Mouse (Mus musculus): Measurements from ENCODE around the gene Gm20708. TPM values are rescaled to one million over a fixed set of nuclear protein-coding genes. Genes with fewer than 3 reads are reported as not detected.

The Gm20708 gene
- polyA plus RNA-seq (2015; fragmentation: Nextera tagmentation; extraction: Ambion mirVana): 0.53 and 1.3 TPM in 2 replicates

DNA sequence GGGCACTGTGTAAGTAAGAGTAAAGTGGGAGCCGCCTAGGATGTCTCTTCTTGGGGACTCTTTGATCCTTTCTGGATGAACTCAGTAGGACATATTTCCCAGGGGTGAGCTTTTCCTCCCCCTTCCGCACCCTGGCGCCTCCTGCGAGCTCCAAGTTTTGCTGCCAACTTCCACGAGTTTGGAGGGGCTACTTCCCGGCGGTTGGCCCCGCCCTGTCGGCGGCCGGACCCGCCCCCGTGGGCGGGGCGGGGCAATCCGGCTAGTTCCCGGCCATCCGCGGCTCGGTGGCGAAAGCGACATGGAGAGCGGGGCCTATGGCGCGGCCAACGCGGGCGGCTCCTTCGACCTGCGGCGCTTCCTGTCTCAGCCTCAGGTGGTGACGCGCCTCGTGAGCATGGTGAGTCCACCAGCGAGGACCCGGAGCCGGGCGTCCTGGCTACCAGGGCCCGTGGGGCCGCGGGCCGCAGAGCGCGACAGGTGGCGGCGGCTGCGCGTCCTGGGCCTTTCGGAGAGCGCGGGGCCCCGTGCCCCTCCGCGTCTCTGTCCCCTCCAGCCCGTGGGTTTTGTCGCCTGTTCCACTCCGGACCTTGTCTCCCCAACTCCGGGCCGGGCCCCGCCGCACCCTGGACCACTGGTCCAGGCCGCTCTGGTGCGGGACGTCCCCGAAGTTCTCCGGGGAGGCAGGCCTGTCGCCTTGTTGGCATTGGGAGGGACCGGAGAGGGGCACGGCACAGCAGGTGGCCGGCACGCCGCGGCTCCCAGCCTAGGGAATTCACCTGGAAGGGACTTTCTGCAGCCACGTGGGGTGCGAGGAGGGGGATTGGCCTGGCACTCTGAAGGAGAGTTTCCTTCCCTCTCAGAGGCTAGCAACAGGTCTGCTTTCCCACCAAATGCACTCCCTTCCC, at the start of gene Gm20708, which contains the start of gene Syngr2:
Gene Gm20708, plus strand, starts transcription at position 262 of the 905 bp plus-strand sequence.
Gene Syngr2, plus strand, starts transcription at position 262 of the 905 bp plus-strand sequence.
- peaks cover 17% of the 10 kb centered on the region; the same call in 1 of the 2 replicates for H3K36me3 ChIP-seq
- H3K27ac ChIP-seq: peak within 1 kb of the TSS; percentile 85
- H3K9ac ChIP-seq: peak within 1 kb of the TSS; percentile 70
- WGBS: under 1% methylated on average over 73 of the region's 75 CpGs
- peak within 1 kb of the TSS; percentile 79 for H3K4me3 ChIP-seq (replicated peaks)
- peaks cover 9% of the 10 kb centered on the region for H3K4me1 ChIP-seq
- no peaks in the 10 kb centered on the region for H3K9me3 ChIP-seq
- H3K4me2 ChIP-seq: peak within 1 kb of the TSS; percentile 91
- H3K27me3 ChIP-seq (replicated peaks): no peaks in the 10 kb centered on the region
- peak; percentile 61; the same call in 1 of the 2 replicates for ATAC-seq (ENCODE audit: insufficient read depth, low FRiP score, low read depth)

DNA sequence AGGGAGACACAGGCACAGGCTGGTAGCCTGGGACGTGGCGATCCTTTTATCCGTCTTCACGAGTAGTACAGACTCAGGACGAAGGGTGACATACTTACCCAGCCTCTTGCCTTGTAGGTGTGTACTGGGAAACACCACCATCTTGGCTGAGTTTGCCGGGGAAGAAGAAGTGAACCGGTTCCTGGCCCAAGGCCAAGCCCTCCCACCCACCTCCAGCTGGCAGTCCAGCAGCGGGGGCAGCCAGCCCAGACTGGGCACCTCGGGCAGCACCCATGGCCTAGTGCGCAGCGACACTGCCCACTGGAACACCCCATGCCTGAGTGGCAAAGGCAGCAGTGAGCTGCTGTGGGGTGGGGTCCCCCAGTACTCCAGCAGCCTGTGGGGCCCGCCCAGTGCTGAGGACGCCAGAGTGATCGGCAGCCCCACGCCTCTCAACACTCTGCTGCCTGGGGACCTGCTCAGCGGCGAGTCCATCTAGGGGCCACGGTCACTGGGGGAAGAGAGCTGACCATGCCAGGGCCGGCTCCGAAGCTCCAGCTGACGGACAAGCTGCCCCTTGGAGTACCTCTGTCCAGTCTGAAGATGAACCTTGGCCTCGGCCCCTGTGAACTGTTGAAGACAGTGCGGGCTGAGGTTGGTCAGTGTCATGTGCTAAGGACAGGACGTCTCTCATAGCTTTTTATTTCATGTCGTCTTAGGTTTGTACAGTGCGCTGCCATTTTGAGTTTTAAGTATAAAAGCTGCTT, 48.9 kb upstream of the Gm20708 start:
- no peak for ATAC-seq (ENCODE audit: insufficient read depth, low FRiP score, low read depth)
- WGBS: 87% methylated on average over 26 of the region's 26 CpGs
- H3K36me3 ChIP-seq: peaks cover 64% of the 10 kb centered on the region

DNA sequence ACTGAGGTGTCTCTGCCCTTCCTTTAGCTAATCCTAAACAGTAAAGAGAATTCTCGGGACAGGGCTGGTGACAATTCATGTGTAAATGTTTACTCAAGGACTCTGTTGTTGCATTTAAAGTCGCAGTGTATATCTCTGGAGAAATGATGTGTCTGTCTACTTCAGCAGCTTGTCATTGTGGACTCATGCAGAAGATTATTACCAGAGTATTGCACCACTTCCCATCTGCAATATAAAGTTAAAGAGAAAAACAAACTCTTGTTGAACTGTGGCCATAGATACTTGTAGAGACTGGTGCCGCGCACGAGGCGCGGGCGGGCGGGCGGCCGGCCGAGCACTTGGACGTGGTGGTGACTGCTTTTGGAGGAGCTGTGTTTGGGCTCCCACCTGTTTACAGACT, 47.7 kb upstream of the Gm20708 start:
- Histone ChIP-seq H3K4me1 (0 out of 2 replicates have a peak, but pooled peaks cover 3% of the 10 kb centered on the region), H3K36me3 (peaks cover 54% of the 10 kb centered on the region), H3K9me3 (no peaks in the 10 kb centered on the region), H3K27ac (no peak overlapping the region), H3K4me3 (replicated peaks) (no peak overlapping the region), H3K4me2 (no peak overlapping the region), H3K9ac (no peak overlapping the region), H3K27me3 (replicated peaks) (no peaks in the 10 kb centered on the region)
- WGBS: 83% methylated on average over 13 of the region's 13 CpGs
- no peak for ATAC-seq (ENCODE audit: insufficient read depth, low FRiP score, low read depth)

More for the DNA sequence above, 48.9 kb upstream of the Gm20708 start:
- Histone ChIP-seq H3K4me1 (no peaks in the 10 kb centered on the region), H3K4me3 (replicated peaks) (no peak overlapping the region), H3K27ac (no peak overlapping the region), H3K9me3 (no peaks in the 10 kb centered on the region), H3K27me3 (replicated peaks) (no peaks in the 10 kb centered on the region), H3K4me2 (no peak overlapping the region), H3K9ac (no peak overlapping the region)

DNA sequence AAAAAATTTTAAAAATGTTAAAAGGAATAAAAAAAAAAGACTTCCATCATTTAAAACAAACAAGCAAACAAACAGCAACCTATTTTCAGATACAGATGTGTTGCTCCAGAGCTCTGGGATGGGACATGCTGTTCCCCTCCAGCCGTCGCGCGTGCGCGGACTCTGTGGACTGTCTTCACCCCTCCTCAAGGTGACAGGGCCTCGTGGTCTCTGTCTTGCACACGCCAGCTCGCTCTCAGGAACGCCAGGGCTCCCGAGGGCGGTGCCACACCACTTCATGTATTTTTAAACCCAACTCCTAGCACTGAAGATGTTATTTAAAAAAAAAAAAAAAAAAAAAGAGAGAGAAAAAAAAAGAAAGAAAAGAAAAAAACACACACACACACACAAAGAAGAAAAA, 47.2 kb upstream of the Gm20708 start:
- Histone ChIP-seq H3K27me3 (replicated peaks) (no peaks in the 10 kb centered on the region), H3K4me3 (replicated peaks) (no peak overlapping the region), H3K9ac (no peak overlapping the region), H3K4me1 (0 out of 2 replicates have a peak, but pooled peaks cover 3% of the 10 kb centered on the region), H3K36me3 (peaks cover 51% of the 10 kb centered on the region), H3K27ac (no peak overlapping the region), H3K9me3 (no peaks in the 10 kb centered on the region), H3K4me2 (no peak overlapping the region)
- ATAC-seq (ENCODE audit: insufficient read depth, low FRiP score, low read depth): no peak
- WGBS: 84% methylated on average over 12 of the region's 12 CpGs

DNA sequence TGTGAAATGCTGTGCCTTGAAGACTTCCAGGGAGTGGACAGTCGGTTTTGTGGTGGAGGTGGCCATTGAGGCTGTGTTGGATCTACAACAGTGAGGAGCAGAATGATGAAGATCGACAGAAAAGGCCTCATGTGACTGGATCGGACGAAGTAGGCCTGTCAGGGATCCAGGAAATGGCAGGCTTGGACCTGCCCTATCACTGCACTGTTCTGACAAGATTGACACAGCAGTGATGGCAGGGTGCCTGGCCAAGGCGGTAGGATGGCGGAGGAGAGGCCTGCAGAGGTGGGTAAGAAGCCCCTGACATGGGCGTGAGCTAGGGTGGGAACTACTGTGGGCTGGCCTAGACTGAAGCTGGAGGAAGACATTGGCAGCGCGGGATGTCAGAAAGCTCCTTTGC, 45.1 kb upstream of the Gm20708 start:
- no peak overlapping the region for H3K4me3 ChIP-seq (replicated peaks)

DNA sequence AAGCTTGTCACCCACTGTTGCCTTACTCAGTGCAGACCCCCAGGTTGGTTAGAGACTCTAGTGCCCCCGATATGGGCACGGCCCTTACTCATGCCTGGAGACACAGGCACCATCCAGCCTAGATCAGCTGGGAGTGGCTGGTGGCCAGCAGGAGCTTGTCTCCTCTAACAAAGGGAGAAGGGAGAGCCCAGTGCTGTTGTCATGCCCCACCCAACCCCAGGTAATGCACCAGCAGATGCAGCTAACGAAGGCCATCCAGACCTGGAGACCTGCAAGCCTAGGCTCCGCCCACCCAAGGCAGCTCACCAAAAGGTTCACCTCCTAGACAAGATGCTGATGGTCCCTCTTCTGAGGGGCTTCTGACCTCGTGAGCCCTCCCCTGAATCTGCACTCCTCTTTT, 44.1 kb upstream of the Gm20708 start:
- H3K4me1 ChIP-seq: peaks cover 8% of the 10 kb centered on the region
- H3K9me3 ChIP-seq: no peaks in the 10 kb centered on the region
- H3K36me3 ChIP-seq: peaks cover 21% of the 10 kb centered on the region
- no peak overlapping the region for H3K27ac ChIP-seq
- WGBS: 86% methylated on average over 5 of the region's 5 CpGs
- ATAC-seq (ENCODE audit: insufficient read depth, low FRiP score, low read depth): no peak
- H3K9ac ChIP-seq: no peak overlapping the region
- no peak overlapping the region for H3K4me2 ChIP-seq
- no peak overlapping the region for H3K4me3 ChIP-seq (replicated peaks)
- no peaks in the 10 kb centered on the region for H3K27me3 ChIP-seq (replicated peaks)

More for the DNA sequence above, 45.1 kb upstream of the Gm20708 start:
- Histone ChIP-seq H3K9me3 (no peaks in the 10 kb centered on the region), H3K4me2 (no peak overlapping the region), H3K27ac (no peak overlapping the region), H3K9ac (no peak overlapping the region), H3K4me1 (peaks cover 4% of the 10 kb centered on the region; the same call in 1 of the 2 replicates), H3K27me3 (replicated peaks) (no peaks in the 10 kb centered on the region), H3K36me3 (peaks cover 31% of the 10 kb centered on the region)
- WGBS: 87% methylated on average over 9 of the region's 9 CpGs
- ATAC-seq (ENCODE audit: insufficient read depth, low FRiP score, low read depth): no peak

DNA sequence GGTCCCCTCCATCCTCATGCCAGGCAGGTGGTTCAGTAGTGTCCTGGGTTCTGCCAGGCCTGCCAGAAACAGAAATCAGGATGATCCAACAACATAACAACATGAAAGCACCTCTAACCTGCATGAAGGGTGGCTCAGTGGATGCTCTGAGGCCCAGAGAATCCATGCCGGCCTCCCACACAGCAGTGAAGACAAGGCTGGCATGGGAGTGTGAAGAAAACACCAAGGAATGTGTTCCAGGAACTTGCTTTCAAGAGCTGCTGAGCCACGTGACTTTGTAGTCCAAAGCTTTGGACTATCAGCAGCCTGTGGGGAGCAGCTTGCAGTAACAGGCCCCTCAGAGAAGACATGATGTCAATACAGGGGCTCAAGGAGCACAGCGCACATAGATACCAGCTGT, 43.2 kb upstream of the Gm20708 start:
- Histone ChIP-seq H3K4me2 (no peak overlapping the region), H3K27ac (no peak overlapping the region), H3K4me1 (peaks cover 8% of the 10 kb centered on the region), H3K36me3 (peaks cover 12% of the 10 kb centered on the region), H3K4me3 (replicated peaks) (no peak overlapping the region), H3K9me3 (no peaks in the 10 kb centered on the region), H3K9ac (no peak overlapping the region), H3K27me3 (replicated peaks) (no peaks in the 10 kb centered on the region)
- no peak for ATAC-seq (ENCODE audit: insufficient read depth, low FRiP score, low read depth)
- WGBS: 91% methylated on average over 3 of the region's 3 CpGs

DNA sequence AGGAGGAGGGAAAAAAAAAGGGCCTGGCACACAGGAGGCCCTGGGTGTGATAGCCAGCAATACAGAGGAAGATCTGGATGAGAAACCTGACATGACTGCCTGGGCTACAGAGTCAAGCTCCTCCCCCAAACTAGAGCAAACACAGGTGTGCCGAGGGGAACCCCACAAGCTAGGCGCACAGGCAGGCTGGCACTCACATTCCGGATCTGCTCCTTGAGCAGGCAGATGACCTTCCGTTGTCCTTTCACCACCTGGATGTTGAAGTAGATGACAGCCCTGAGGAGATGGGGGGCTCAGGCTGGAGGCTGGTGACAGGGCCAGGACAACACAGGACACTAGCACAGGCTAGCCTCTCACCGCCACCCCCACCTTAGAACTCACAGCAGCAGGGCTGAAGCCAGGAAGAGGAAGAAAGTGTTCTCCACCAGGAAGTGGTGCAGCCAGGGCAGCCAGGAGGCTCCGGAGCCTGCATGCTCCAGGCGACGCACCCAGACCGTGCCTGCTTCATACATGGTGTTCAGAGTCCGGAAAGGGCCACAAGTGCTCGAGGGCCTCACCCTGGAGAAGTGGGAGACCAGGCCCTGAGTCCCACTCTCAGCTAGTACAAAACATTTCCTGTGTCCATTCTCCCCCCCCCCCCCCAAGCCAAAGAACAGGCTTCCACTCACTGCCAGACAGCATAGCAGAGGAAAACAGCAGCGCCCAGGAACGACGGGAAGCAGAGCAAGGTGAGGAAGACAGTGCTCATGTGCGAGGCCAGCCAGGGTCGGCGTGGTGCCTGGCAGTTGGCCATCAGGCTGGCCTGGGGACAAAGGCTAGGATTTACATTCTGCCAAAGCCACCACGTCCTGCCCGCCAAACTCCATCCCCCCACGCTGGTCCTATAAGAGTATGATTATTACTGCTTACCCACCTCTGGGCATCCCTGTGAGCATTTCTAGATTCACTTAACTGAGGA, 40.5 kb upstream of the Gm20708 start:
- Histone ChIP-seq H3K4me1 (peaks cover 8% of the 10 kb centered on the region), H3K4me3 (replicated peaks) (no peak overlapping the region), H3K27ac (no peak overlapping the region), H3K9ac (no peak overlapping the region), H3K4me2 (no peak overlapping the region), H3K27me3 (replicated peaks) (no peaks in the 10 kb centered on the region), H3K36me3 (peaks cover 10% of the 10 kb centered on the region), H3K9me3 (no peaks in the 10 kb centered on the region)
- ATAC-seq (ENCODE audit: insufficient read depth, low FRiP score, low read depth): no peak
- 72% methylated on average over 20 of the region's 20 CpGs for WGBS

DNA sequence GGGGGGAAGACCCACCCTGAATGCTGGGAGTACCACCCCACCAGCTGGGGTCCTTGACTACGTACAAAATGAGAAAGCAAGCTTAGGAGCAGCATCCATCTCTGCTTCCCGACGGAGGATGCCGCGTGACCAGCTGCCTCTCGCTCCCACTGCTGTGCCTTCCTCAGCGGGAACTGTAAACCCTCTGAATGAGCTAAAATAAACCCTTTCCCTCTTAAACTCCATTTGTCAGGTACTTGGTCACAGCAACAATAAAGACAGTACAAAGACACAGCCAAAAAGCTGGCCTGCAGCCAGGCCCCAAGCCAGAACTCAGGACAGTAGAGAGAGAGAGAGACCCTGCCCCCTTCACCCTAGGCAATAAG, 39.8 kb upstream of the Gm20708 start:
- ATAC-seq (ENCODE audit: insufficient read depth, low FRiP score, low read depth): no peak
- 76% methylated on average over 7 of the region's 7 CpGs for WGBS
- Histone ChIP-seq H3K9ac (no peak overlapping the region), H3K4me2 (no peak overlapping the region), H3K9me3 (no peaks in the 10 kb centered on the region), H3K36me3 (peaks cover 7% of the 10 kb centered on the region), H3K4me3 (replicated peaks) (no peak overlapping the region), H3K27ac (no peak overlapping the region), H3K27me3 (replicated peaks) (no peaks in the 10 kb centered on the region), H3K4me1 (peaks cover 8% of the 10 kb centered on the region)

DNA sequence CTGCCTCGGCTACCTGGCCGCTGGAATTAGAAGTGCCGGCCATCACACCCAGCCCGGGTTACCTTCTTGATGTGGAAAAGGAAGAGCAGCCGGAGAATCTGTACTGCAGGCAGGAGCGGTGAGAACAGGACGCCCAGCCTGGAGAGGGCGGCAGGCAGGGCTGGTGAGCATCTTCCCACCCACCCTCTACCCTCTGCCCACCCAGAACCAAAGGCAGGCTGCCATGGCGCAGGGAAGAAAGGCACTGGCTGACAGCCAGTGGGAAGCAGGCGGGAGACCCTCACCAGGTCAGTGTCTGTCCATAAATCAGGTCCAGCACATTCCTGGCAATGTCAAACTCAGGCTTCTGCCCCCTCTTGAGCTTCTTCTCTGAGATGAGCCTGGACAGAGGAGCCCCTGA, 39.1 kb upstream of the Gm20708 start:
- no peak; the same call in 1 of the 2 replicates for ATAC-seq (ENCODE audit: insufficient read depth, low FRiP score, low read depth)
- Histone ChIP-seq H3K4me1 (peaks cover 8% of the 10 kb centered on the region), H3K27ac (no peak overlapping the region), H3K9me3 (no peaks in the 10 kb centered on the region), H3K4me3 (replicated peaks) (no peak overlapping the region), H3K36me3 (0 out of 2 replicates have a peak, but pooled peaks cover 4% of the 10 kb centered on the region), H3K4me2 (no peak overlapping the region), H3K27me3 (replicated peaks) (no peaks in the 10 kb centered on the region), H3K9ac (no peak overlapping the region)
- 77% methylated on average over 10 of the region's 10 CpGs for WGBS

DNA sequence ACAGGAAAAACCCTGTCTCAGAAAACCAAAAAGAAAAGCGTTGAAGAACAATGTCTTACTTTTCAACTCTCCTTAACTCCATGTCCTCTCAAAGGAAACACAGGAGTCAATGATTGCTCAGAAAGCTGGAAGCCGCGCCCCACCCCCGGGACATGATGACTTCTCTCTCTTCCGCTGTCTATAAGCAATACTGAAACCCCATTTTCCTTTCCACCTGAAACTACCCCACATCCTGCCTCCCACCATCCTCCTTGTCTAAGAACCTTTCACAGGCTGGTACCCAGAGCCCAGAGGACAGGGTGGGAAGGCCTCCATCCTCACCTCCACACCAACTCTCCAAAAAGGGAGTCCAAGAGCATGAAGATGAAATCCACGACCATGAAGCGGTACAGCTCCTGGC, 37.1 kb upstream of the Gm20708 start:
- Histone ChIP-seq H3K9me3 (no peaks in the 10 kb centered on the region), H3K9ac (no peak overlapping the region), H3K4me1 (peaks cover 5% of the 10 kb centered on the region), H3K4me2 (no peak overlapping the region), H3K27ac (no peak overlapping the region), H3K27me3 (replicated peaks) (no peaks in the 10 kb centered on the region), H3K4me3 (replicated peaks) (no peak overlapping the region), H3K36me3 (0 out of 2 replicates have a peak, but pooled peaks cover 4% of the 10 kb centered on the region)
- WGBS: 90% methylated on average over 7 of the region's 7 CpGs
- ATAC-seq (ENCODE audit: insufficient read depth, low FRiP score, low read depth): no peak

Measured in stomach, embryonic 15.5 days (tissue).